Mouse (Mus musculus): ENCODE measurements around the gene Wwtr1.

The Wwtr1 gene

GRCm38 (mm10) chr3:57575660-57576055 is at the start of gene Wwtr1:
TSS of gene Wwtr1 (minus strand) at chr3:57575910.
- DNase-seq (ENCODE audit: low read depth, low spot score) = peak; percentile 89

DNA sequence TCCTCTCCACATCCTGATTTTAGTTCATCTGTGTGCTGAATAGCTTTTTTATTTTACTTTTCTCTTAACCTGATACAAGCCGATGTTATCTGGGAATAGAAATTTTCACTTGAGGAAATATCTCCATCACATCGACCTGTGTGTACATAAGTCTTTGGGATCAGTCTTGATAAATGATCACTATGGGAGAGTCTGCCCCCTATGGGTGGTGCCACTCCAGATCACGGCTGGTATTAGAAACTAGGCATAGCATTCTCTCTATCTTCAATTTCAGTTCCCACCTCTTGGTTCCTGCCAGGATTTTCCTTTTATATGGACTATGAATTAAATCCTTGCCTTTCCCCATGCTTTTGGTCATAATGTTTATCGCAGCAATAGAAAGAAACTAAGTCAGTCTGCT is 44.0 kb upstream of the Wwtr1 start:
- DNase-seq (ENCODE audit: low read depth, low spot score) = no peak

DNA sequence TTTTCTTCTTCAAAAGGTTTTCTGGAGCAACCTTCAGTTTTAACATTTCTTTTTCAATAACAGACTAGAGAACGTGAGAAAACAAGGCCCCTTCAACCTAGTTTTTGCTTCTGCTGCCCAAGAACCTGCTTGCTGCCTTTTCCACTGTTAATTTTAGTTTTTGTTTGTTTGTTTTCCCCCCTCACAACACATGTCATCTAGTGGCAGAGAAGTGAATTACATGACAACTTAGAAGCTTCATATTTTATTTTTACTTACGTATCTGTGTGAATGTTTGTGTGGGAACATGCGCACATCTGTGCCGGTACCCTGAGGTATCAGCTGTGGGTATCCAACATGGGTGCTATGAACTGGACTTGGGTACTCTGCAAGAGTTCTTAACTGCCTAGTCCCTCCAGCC is 39.9 kb upstream of the Wwtr1 start:
- no peak for DNase-seq (ENCODE audit: low read depth, low spot score)

DNA sequence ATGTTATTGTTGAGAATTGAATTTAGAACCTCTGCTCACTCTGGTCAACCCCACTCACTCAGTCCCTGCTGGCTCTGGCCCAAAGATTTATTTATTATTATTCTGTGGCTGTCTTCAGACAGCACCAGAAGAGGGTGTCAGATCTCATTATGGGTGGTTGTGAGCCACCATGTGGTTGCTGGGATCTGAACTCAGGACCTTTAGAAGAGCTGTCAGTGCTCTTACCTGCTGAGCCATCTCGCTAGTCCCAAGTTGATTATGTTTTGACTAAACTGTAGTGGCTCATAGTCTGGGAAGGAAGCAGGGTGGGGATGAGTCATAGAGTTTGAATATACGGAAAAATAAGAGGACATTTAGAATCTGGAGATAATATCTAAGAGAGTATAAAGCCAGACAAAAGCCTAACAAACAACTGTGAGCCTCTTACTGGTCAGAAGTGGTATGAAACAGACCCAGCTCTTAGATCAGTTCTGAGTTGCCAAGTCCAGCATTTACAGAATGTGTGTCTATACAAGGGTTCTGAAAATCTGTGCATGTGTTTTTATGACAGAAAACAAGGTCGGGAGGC is 36.8 kb upstream of the Wwtr1 start:
- DNase-seq (ENCODE audit: low read depth, low spot score) = no peak

DNA sequence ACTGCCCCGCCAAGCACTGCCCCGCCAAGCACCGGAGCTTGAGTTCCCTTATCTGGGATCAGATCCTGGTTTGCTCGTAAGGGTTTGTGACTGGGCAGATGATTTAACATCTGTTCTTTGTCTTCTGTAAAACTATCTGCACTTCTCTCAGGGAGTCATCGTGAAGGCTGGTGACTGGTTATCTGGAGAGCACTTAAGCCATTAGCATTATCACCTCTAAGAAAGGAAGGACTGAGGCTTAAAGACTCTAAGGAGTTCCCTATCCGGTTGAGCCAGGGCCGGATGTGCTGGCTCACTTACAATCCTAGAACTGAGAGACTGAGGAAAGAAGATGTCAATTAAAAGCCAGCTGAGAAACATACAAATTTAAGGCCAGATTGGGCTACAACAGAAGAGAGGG is 36.1 kb upstream of the Wwtr1 start:
- DNase-seq (ENCODE audit: low read depth, low spot score) = no peak

- DNase-seq (ENCODE audit: low read depth, low spot score) = peak; percentile 20
Measured at GRCm38 (mm10) chr3:57604618-57605015, 28.9 kb upstream of the Wwtr1 start.

DNA sequence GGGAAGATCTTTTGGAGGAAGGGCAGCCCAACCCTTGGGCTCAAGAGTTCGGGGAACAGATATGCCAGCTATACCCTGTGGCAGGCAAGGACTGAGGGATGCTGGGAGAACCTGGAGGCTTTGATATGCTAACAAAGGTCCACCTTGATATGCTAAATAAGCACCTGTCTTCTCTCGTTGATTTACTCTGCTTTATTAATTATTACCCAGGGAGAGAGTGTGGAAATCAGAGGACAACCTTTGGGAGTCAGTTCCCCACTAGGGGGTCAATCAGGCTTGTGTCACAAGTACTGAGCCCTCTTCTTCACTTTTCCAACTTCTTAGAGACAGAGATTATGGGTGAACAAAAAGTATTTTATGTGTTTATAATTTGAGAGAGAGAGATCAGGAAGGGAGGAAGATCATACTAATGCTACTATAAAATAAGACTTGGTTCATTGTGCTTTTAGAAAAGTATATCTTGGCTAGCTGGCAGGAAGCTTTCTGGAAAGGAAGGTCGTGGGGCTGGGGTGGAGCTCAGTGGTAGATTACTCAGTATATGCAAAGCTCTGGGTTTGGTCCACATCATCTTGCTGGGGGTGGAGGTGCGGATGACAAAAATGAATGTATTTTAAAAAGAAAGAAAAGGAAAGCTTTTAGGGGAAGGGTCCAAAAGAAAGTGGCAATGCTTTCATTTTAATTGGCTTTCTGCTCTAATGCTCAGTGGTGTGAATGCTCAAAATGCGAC is 28.3 kb upstream of the Wwtr1 start:
- DNase-seq (ENCODE audit: low read depth, low spot score) = no peak

DNA sequence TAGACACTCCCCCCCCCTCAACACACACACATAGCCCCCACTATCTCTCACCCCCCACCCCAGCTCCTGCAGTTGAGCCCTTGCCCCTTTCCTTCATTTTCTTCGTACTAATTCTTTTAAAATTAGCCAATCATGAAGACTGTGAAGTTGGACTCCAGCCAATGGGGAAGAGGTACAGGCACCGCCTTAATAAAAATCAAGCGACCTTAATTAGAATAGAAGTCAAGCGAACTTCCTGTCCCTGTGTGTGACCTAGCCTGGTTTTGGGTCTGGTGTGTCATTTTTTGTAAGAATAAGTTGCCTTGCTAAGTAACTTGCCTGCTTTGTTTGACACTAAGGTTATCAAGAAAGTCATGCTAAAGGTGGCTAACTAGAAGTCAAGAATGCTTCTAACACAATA is 26.9 kb upstream of the Wwtr1 start:
- no peak for DNase-seq (ENCODE audit: low read depth, low spot score)

DNA sequence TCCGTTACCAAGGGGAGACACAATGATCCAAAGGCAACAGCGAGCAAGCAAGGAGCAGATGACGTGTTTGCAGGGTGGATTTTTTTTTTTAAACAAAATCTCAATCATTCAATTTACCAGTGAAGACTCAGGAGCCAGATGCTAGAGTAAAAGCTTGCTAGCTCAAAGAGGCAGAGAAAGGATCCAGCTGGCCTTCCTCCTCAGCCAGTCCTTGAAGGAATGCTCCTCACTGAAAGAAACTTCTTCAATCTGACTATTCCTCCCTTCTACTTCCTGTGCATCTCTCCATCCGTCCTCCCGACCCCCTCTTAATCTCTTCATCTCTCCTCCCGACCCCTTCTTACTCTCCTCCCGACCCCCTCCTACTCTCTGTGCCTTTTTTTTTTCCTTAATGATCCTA is 20.9 kb upstream of the Wwtr1 start:
- no peak for DNase-seq (ENCODE audit: low read depth, low spot score)

DNA sequence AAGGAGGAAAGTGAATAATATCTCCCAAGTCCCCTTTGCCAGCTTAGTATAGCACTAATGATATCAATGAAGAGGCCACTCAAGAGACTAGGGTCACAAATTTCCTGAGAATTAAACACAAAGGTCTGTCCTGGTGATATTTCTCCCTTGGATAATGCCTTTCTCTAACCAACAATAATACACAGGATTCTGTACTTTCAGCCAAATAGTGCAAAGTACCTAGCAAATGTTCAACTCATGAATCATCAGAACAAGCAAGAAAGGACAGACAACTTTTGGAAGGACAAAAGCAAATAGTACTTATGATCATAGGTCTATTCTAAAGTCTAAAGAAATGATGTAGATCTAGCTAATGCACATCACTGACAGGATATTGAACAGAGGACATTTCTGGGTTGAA is 19.8 kb upstream of the Wwtr1 start:
- DNase-seq (ENCODE audit: low read depth, low spot score) = no peak

- no peak for DNase-seq (ENCODE audit: low read depth, low spot score)
Measured at GRCm38 (mm10) chr3:57585967-57586366, 10.3 kb upstream of the Wwtr1 start.

DNA sequence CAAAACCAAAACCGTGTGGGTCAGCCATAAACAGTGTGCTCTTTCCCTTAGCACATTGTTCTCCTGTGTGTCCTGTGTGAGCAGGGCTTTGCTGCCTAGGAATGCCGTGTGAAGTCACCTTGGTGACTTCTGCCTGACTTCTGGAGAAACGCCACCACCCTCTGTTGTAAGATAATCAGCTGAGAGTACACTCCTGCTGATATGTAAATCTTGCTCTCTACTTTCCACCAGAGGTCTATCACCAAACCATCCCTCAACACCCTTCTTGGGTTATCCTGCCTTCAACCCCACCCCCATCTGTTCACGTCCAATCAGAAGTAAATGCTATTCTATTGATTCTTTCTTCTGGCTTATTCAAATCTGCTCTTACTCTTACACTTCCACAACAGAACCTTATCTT is 7.8 kb upstream of the Wwtr1 start:
- no peak for DNase-seq (ENCODE audit: low read depth, low spot score)

GRCm38 (mm10) chr3:57580426-57581195 is 4.9 kb upstream of the Wwtr1 start:
- no peak for DNase-seq (ENCODE audit: low read depth, low spot score)

- peak; percentile 68 for DNase-seq (ENCODE audit: low read depth, low spot score)
Measured at GRCm38 (mm10) chr3:57576056-57576824, 530 bp upstream of the Wwtr1 start.

GRCm38 (mm10) chr3:57574885-57575659 is 638 bp downstream of the Wwtr1 start:
- peak; percentile 26 for DNase-seq (ENCODE audit: low read depth, low spot score)

GRCm38 (mm10) chr3:57573898-57574570 is 1.7 kb downstream of the Wwtr1 start:
- peak; percentile 18 for DNase-seq (ENCODE audit: low read depth, low spot score)

GRCm38 (mm10) chr3:57572331-57572975 is 3.3 kb downstream of the Wwtr1 start:
- DNase-seq (ENCODE audit: low read depth, low spot score) = no peak

DNA sequence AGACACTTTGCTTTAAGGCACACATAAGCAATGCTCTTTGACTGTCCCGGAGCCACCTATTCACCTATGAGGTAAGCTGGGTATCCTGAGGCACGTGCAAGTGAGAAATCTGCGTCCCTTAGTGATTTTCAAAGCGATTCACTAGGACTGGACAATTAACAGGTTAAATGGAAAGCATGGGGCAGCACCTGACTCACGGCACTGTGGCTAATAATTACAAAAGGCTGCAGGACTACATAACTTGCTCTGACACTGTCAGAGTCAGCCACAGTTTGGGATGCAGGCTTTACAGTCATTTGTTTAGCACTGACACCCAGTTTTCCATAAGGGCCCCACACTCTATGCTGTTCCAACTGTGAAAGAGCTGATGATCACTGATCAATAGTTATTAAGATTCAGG is 9.1 kb downstream of the Wwtr1 start:
- no peak for DNase-seq (ENCODE audit: low read depth, low spot score)

- no peak for DNase-seq (ENCODE audit: low read depth, low spot score)
Measured at GRCm38 (mm10) chr3:57563627-57564026, 12.1 kb downstream of the Wwtr1 start.

GRCm38 (mm10) chr3:57562996-57563506 is 12.7 kb downstream of the Wwtr1 start:
- peak; percentile 39 for DNase-seq (ENCODE audit: low read depth, low spot score)

Data from forelimb bud, embryonic 11.5 days (tissue).